In genomic region chr6:114041911-114042284, GRCm38 (mm10) we compare ENCODE assay signal across 8 mouse cellular contexts. TPM values are rescaled to one million over a fixed set of nuclear protein-coding genes. Genes with fewer than 3 reads are reported as not detected.
DNase-seq lines count a peak whose midpoint lies in the region; ATAC-seq and TF ChIP-seq lines count a peak whose summit lies in the region.

No protein-coding gene starts in this region.

- ATAC-seq in heart, embryonic 13.5 days (ENCODE audit: extremely low read depth, insufficient number of reproducible peaks, low FRiP score, low TSS enrichment) = no peak
- no peak for ATAC-seq in embryonic facial prominence, embryonic 11.5 days (replicated peaks; ENCODE audit: insufficient number of reproducible peaks, low FRiP score, low TSS enrichment, low read depth)
- ATAC-seq in limb, embryonic 11.5 days (ENCODE audit: insufficient number of reproducible peaks, low FRiP score, low TSS enrichment, low read depth) = no peak

- intact Hi-C loops in heart, postnatal 25 days (cut with DNase I) = no loop called here

- no peak overlapping the region for H3K27ac ChIP-seq in heart, embryonic 13.5 days (replicated peaks)
- H3K27ac ChIP-seq in ES-Bruce4 (ENCODE audit: insufficient read depth, low read length) = no peak overlapping the region
- H3K27ac ChIP-seq in embryonic facial prominence, embryonic 11.5 days (replicated peaks; ENCODE audit: low read depth, low read length) = no peak overlapping the region
- H3K27ac ChIP-seq in limb, embryonic 11.5 days (replicated peaks; ENCODE audit: low read depth, low read length) = no peak overlapping the region
- H3K27ac ChIP-seq in thymus, adult 2 months (ENCODE audit: control insufficient read depth, insufficient read depth, low read length) = no peak overlapping the region

- H3K4me2 ChIP-seq in heart, embryonic 13.5 days = peak overlapping the region; percentile 87
- H3K4me2 ChIP-seq in embryonic facial prominence, embryonic 11.5 days (ENCODE audit: low read depth, low read length) = peak overlapping the region; percentile 96
- H3K4me2 ChIP-seq in limb, embryonic 11.5 days (ENCODE audit: low read depth, severe bottlenecking) = peak overlapping the region; percentile 87

- TF ChIP-seq POLR2A in ES-Bruce4 (IDR thresholded peaks at IDR 0.05; ENCODE audit: insufficient read depth, low read length) = no peak
- no peak for TF ChIP-seq POLR2A in thymus, adult 2 months (IDR thresholded peaks at IDR 0.05; ENCODE audit: control insufficient read depth, extremely low read depth, insufficient read depth, low read length, poor library complexity)

- H3K9me3 ChIP-seq in heart, embryonic 13.5 days = no peaks in the 10 kb centered on the region
- no peaks in the 10 kb centered on the region for H3K9me3 ChIP-seq in ES-Bruce4 (replicated peaks; ENCODE audit: control insufficient read depth, insufficient read depth, low read length, poor library complexity, severe bottlenecking)
- no peaks in the 10 kb centered on the region for H3K9me3 ChIP-seq in embryonic facial prominence, embryonic 11.5 days (replicated peaks; ENCODE audit: control insufficient read depth, low read length)
- H3K9me3 ChIP-seq in limb, embryonic 11.5 days (ENCODE audit: control insufficient read depth, low read length) = no peaks in the 10 kb centered on the region

- no peak for TF ChIP-seq EP300 in ES-Bruce4 (IDR thresholded peaks at IDR 0.05; ENCODE audit: insufficient read depth, low read depth, low read length)

- H3K36me3 ChIP-seq in heart, embryonic 13.5 days = no peaks in the 10 kb centered on the region
- no peaks in the 10 kb centered on the region for H3K36me3 ChIP-seq in ES-Bruce4 (ENCODE audit: control insufficient read depth, insufficient read depth, low read length, poor library complexity, severe bottlenecking)
- no peaks in the 10 kb centered on the region for H3K36me3 ChIP-seq in embryonic facial prominence, embryonic 11.5 days (replicated peaks; ENCODE audit: control insufficient read depth, insufficient read depth, low read depth, low read length)
- H3K36me3 ChIP-seq in limb, embryonic 11.5 days (ENCODE audit: control insufficient read depth, insufficient read depth, low read length) = no peaks in the 10 kb centered on the region
- no peaks in the 10 kb centered on the region for H3K36me3 ChIP-seq in thymus, adult 2 months (ENCODE audit: control insufficient read depth, insufficient read depth, low read length)

- WGBS in heart, embryonic 13.5 days = 0% methylated on average over 10 of the region's 52 CpGs
- 2% methylated on average over 18 of the region's 52 CpGs for WGBS in embryonic facial prominence, embryonic 11.5 days
- 8% methylated on average over 2 of the region's 52 CpGs for WGBS in limb, embryonic 11.5 days
- 26% methylated on average over 33 of the region's 52 CpGs for WGBS in thymus, adult 2 months

- no peak for DNase-seq in heart, postnatal 25 days (ENCODE audit: low spot score)
- DNase-seq in embryonic facial prominence, embryonic 11.5 days (ENCODE audit: low spot score) = peak; percentile 9
- no peak for DNase-seq in limb, embryonic 11.5 days (ENCODE audit: low spot score)
- DNase-seq in thymus, adult 2 months = no peak
- DNase-seq in adipocyte (ENCODE audit: low spot score) = no peak
- DNase-seq in thymus, postnatal 25 days = no peak

- peak overlapping the region; percentile 71 for H3K9ac ChIP-seq in heart, embryonic 13.5 days
- H3K9ac ChIP-seq in ES-Bruce4 (ENCODE audit: low read depth, poor library complexity, severe bottlenecking) = peak overlapping the region; percentile 63
- H3K9ac ChIP-seq in embryonic facial prominence, embryonic 11.5 days (replicated peaks; ENCODE audit: low read length) = peak overlapping the region; percentile 55
- H3K9ac ChIP-seq in limb, embryonic 11.5 days (ENCODE audit: low read length) = no peak overlapping the region

- H3K27me3 ChIP-seq in heart, embryonic 13.5 days (replicated peaks) = peaks cover 91% of the 10 kb centered on the region
- peaks cover 7% of the 10 kb centered on the region; the same call in 1 of the 2 replicates for H3K27me3 ChIP-seq in ES-Bruce4 (ENCODE audit: control insufficient read depth, insufficient read depth, low read length, poor library complexity, severe bottlenecking)
- peaks cover 31% of the 10 kb centered on the region for H3K27me3 ChIP-seq in embryonic facial prominence, embryonic 11.5 days (ENCODE audit: control insufficient read depth, insufficient read depth, low read length)
- peaks cover 45% of the 10 kb centered on the region for H3K27me3 ChIP-seq in limb, embryonic 11.5 days (ENCODE audit: control insufficient read depth, insufficient read depth, low read length)
- H3K27me3 ChIP-seq in thymus, adult 2 months (ENCODE audit: control insufficient read depth, insufficient read depth, low read length) = no peaks in the 10 kb centered on the region; the same call in 1 of the 2 replicates

- no peak for TF ChIP-seq CTCF in ES-Bruce4 (IDR thresholded peaks at IDR 0.05; ENCODE audit: low read depth, low read length)
- no peak for TF ChIP-seq CTCF in thymus, adult 2 months (IDR thresholded peaks at IDR 0.05; ENCODE audit: borderline replicate concordance, control insufficient read depth, extremely low read depth, insufficient read depth, low read length, poor library complexity)

- peaks cover 5% of the 10 kb centered on the region; the same call in 1 of the 2 replicates for H3K4me1 ChIP-seq in heart, embryonic 13.5 days
- H3K4me1 ChIP-seq in ES-Bruce4 (ENCODE audit: control insufficient read depth, insufficient read depth, low read length) = no peaks in the 10 kb centered on the region
- H3K4me1 ChIP-seq in embryonic facial prominence, embryonic 11.5 days (ENCODE audit: control insufficient read depth, insufficient read depth, low read length) = no peaks in the 10 kb centered on the region
- no peaks in the 10 kb centered on the region for H3K4me1 ChIP-seq in limb, embryonic 11.5 days (ENCODE audit: control insufficient read depth, insufficient read depth, low read length)
- H3K4me1 ChIP-seq in thymus, adult 2 months (replicated peaks; ENCODE audit: control insufficient read depth, insufficient read depth, low read length) = no peaks in the 10 kb centered on the region

- H3K4me3 ChIP-seq in heart, embryonic 13.5 days = peak overlapping the region; percentile 59
- H3K4me3 ChIP-seq in ES-Bruce4 (ENCODE audit: low read depth, low read length) = peak overlapping the region; percentile 47
- H3K4me3 ChIP-seq in embryonic facial prominence, embryonic 11.5 days (ENCODE audit: low read depth, low read length) = peak overlapping the region; percentile 42
- H3K4me3 ChIP-seq in limb, embryonic 11.5 days (ENCODE audit: low read depth, low read length) = peak overlapping the region; percentile 36
- H3K4me3 ChIP-seq in thymus, adult 2 months (ENCODE audit: control insufficient read depth, insufficient read depth, low read length) = no peak overlapping the region

RNA-seq across cellular contexts. Expression of gene Atp2b2, which starts 0.5 kb away (rescaled TPM):
- polyA plus RNA-seq in heart, embryonic 13.5 days (2015; fragmentation: Nextera tagmentation; extraction: Ambion mirVana) = 0.07 and 0.18 TPM in 2 replicates
- total RNA-seq in heart, postnatal 25 days (2021) = 1 to 10 TPM; 1.1 TPM
- 0.15 and 0.42 TPM in 2 replicates for polyA plus RNA-seq in ES-Bruce4 (2011; ENCODE audit: insufficient read depth, insufficient read length, low read depth, missing spikeins)
- polyA plus RNA-seq in embryonic facial prominence, embryonic 11.5 days (2014; fragmentation: Nextera tagmentation; extraction: Ambion mirVana) = 0.95 and 1.6 TPM in 2 replicates
- polyA plus RNA-seq in limb, embryonic 11.5 days (2014; fragmentation: Nextera tagmentation; extraction: Ambion mirVana) = 0.07 and 0.09 TPM in 2 replicates
- polyA plus RNA-seq in thymus, adult 2 months (2012; rRNA removed) = 0.23 and 0.26 TPM in 2 replicates
